Comparison of ENCODE assay signal across 10 mouse cellular contexts in genomic region chr9:104845226-104845930, GRCm38 (mm10).
"Had no signal": no experiment of that assay in that cellular context is flagged by ENCODE, and none has a peak within 500 bp of the region (broad histone marks: within the 10 kb centered on the region; RNA-seq: fewer than 3 reads in every experiment).

No protein-coding gene starts in this region.

- DNase-seq: kidney, postnatal 10 days; layer of hippocampus, postnatal 36 days; liver, embryonic 13.5 days; lung, adult 2 months; lung, postnatal 14 days; lung, postnatal 4 days; midbrain, embryonic 14.5 days; thymus, adult 2 months; thymus, postnatal 14 days; thymus, postnatal 4 days had no signal
